Mouse (Mus musculus) cortical plate, adult 2 months (tissue): ENCODE results near the gene Defb29.

Source experiments
- CTCF ChIP-seq: fragments of 200-500 bp; IDR thresholded peaks from 2 replicates; pipeline ENCODE4 v1.5.1; 2011; ENCODE audit warnings: mild to moderate bottlenecking, control low read depth, low read length; ENCODE audit not compliant: insufficient read depth; ENCODE audit errors: extremely low read depth
- POLR2A ChIP-seq: fragments of 200-500 bp; IDR thresholded peaks from 2 replicates; pipeline ENCODE4 v1.6.1; 2011; ENCODE audit warnings: mild to moderate bottlenecking, low read length, control low read depth; ENCODE audit not compliant: insufficient read depth; ENCODE audit errors: extremely low read depth

DNA sequence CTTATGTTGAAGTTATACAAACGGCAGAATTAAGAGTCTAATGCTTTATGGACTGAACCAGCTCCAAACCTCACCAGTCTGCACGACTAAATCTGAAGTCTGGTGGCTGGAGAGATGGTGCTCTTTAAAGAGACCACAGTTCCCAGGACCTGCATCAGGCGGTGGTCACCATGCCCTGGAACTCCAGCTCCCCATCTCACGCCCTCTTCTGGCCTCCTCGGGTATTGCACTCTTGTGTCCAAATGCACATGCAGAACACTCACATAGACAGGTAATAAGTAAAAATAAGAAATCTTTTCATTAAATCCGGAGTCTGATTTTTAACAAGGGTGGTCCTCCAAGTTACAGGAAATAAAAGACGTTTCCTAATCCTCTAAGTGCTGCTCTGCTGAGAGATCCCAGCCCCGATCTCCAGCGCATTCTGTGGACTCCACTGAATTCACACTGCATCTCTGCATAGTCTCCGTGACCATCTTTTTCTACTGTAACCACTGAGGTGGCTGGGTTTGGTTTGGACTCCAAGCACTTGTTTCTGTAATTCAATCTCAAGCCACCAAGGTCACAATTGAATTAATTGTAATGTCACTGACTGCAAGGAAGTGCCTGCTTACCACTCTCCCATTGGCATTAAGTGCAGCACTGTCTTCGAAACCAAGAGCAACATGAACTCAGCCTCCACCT lies 32.4 kb upstream of the Defb29 start, which contains the start of gene Defb21:
- TF ChIP-seq CTCF (no peak), POLR2A (no peak)
